In genomic region chr4:57299701-57300468, GRCm38 (mm10) we compare ENCODE assay signal across 8 mouse cellular contexts. TPM values are rescaled to one million over a fixed set of nuclear protein-coding genes. Genes with fewer than 3 reads are reported as not detected.
A peak's percentile ranks its signal among the peaks of the same experiment; 100 is the strongest.
DNase-seq lines count a peak whose midpoint lies in the region; ATAC-seq lines count a peak whose summit lies in the region.

No protein-coding gene starts in this region.

- H3K27me3 ChIP-seq in hindbrain, embryonic 16.5 days (replicated peaks; ENCODE audit: control insufficient read depth, insufficient read depth, low read length), result peaks cover 2% of the 10 kb centered on the region
- H3K27me3 ChIP-seq in megakaryocyte, embryonic 14.5 days (replicated peaks), result peaks cover 19% of the 10 kb centered on the region

- H3K9me3 ChIP-seq in hindbrain, embryonic 16.5 days (ENCODE audit: control insufficient read depth, low read length), result no peaks in the 10 kb centered on the region
- H3K9me3 ChIP-seq in megakaryocyte, embryonic 14.5 days, result no peaks in the 10 kb centered on the region

- peak overlapping the region; percentile 66 for H3K4me2 ChIP-seq in hindbrain, embryonic 16.5 days (ENCODE audit: low read length)

- H3K9ac ChIP-seq in hindbrain, embryonic 16.5 days (ENCODE audit: low read depth, low read length), result peak overlapping the region; percentile 82

- under 1% methylated on average over 89 of the region's 97 CpGs for WGBS in hindbrain, embryonic 16.5 days

- ATAC-seq in hindbrain, embryonic 16.5 days, result peak; percentile 29

- intact Hi-C loops in left cerebral cortex, postnatal 14 days (cut with DNase I), result no loop called here

- peaks cover 19% of the 10 kb centered on the region for H3K4me1 ChIP-seq in hindbrain, embryonic 16.5 days (ENCODE audit: control insufficient read depth, insufficient read depth, low read depth, low read length)
- H3K4me1 ChIP-seq in megakaryocyte, embryonic 14.5 days, result peaks cover 56% of the 10 kb centered on the region

- H3K4me3 ChIP-seq in hindbrain, embryonic 16.5 days (ENCODE audit: low read length), result peak overlapping the region; percentile 83
- peak overlapping the region; percentile 96 for H3K4me3 ChIP-seq in megakaryocyte, embryonic 14.5 days (replicated peaks)

- peak overlapping the region; percentile 33; the same call in 1 of the 2 replicates for H3K27ac ChIP-seq in hindbrain, embryonic 16.5 days (ENCODE audit: low read depth, low read length)

- DNase-seq in T-cell, adult 2 months (ENCODE audit: low spot score), result peak; percentile 63
- DNase-seq in cerebellum, postnatal 36 days, result peak; percentile 73 to 75
- peak; percentile 38 to 46 for DNase-seq in gastrocnemius, adult 8-10 months (ENCODE audit: low spot score in 2 of 2)
- DNase-seq in left cerebral cortex, postnatal 14 days (ENCODE audit: low spot score in 2 of 2), result peak; percentile 59 to 63
- DNase-seq in right cerebral cortex, postnatal 14 days, result peak; percentile 69
- peak; percentile 44 for DNase-seq in yolk sac, embryonic 10.5 days (ENCODE audit: low spot score)

- H3K36me3 ChIP-seq in hindbrain, embryonic 16.5 days (ENCODE audit: control insufficient read depth, insufficient read depth, low read length), result no peaks in the 10 kb centered on the region
- no peaks in the 10 kb centered on the region for H3K36me3 ChIP-seq in megakaryocyte, embryonic 14.5 days (replicated peaks; ENCODE audit: low read length)

RNA-seq across cellular contexts. Expression of gene Ptpn3, which starts 1.8 kb away (rescaled TPM):
- total RNA-seq in gastrocnemius, adult 8-10 months (2022), result 10 to 100 TPM; 30.8 to 43.4 (median 37.4) TPM
- 2.8 and 4.2 TPM in 2 replicates for polyA plus RNA-seq in hindbrain, embryonic 16.5 days (2015; fragmentation: Nextera tagmentation; extraction: Ambion mirVana)
- 10 to 100 TPM; 37.9 to 51.9 TPM for total RNA-seq in left cerebral cortex, postnatal 14 days (2021)
- 0.07 TPM in 1 of 2 replicates, not detected in the other for polyA plus RNA-seq in megakaryocyte, embryonic 14.5 days (2012; ENCODE audit: insufficient read depth, low replicate concordance)

Comparison
In these comparisons a context has a peak if more than half of its experiments do, and no peak if none do; other contexts are left out.
1. Peak in every context shown above with its lines: DNase-seq, ATAC-seq, H3K4me3 ChIP-seq and H3K27ac ChIP-seq.